20 mouse cellular contexts compared by ENCODE assay signal in the genomic region with DNA sequence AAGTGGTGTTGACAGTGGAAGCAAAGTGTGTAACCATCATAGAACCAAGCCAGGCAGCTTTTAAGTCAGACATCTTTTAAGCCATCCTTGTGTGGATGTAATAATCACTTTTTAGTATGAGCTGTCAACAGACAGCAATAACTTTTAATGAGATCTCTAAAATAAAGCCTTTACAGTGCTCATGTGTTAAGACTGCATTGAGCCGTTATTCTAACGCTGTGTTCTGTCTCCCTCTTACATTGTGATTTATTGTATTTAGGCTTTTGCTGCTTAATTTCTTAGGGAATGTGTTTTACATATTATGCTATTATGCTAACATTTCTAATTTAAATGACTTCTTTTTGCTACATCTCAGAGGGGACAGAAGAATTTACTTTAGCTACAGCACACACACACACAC.
"Had no signal": no experiment of that assay in that cellular context is flagged by ENCODE, and none has a peak within 500 bp of the region (broad histone marks: within the 10 kb centered on the region; RNA-seq: fewer than 3 reads in every experiment).

No protein-coding gene starts in this region.

- H3K27me3 ChIP-seq: liver, embryonic 13.5 days; liver, embryonic 15.5 days; lung, embryonic 15.5 days; megakaryocyte, embryonic 14.5 days; midbrain, embryonic 13.5 days; midbrain, embryonic 15.5 days; neural tube, embryonic 13.5 days; stomach, embryonic 15.5 days had no signal

- H3K9ac ChIP-seq: liver, embryonic 13.5 days; liver, embryonic 15.5 days; liver, postnatal 0 days; lung, embryonic 15.5 days; midbrain, embryonic 13.5 days; midbrain, embryonic 15.5 days; neural tube, embryonic 13.5 days; stomach, embryonic 15.5 days had no signal

- H3K36me3 ChIP-seq: liver, embryonic 13.5 days; liver, embryonic 15.5 days; lung, embryonic 15.5 days; midbrain, embryonic 13.5 days; midbrain, embryonic 15.5 days; neural tube, embryonic 13.5 days; stomach, embryonic 15.5 days had no signal

- H3K4me2 ChIP-seq: liver, embryonic 13.5 days; liver, embryonic 15.5 days; lung, embryonic 15.5 days; midbrain, embryonic 11.5 days; midbrain, embryonic 13.5 days; midbrain, embryonic 15.5 days; neural tube, embryonic 13.5 days; stomach, embryonic 15.5 days had no signal

- H3K27ac ChIP-seq: liver, embryonic 13.5 days; liver, embryonic 15.5 days; lung, embryonic 15.5 days; macrophage; midbrain, embryonic 13.5 days; midbrain, embryonic 15.5 days; neural tube, embryonic 13.5 days; stomach, embryonic 15.5 days had no signal

- H3K4me1 ChIP-seq: liver, embryonic 13.5 days; liver, embryonic 15.5 days; midbrain, embryonic 13.5 days; midbrain, embryonic 15.5 days; neural tube, embryonic 13.5 days; stomach, embryonic 15.5 days had no signal

- H3K4me3 ChIP-seq: liver, embryonic 13.5 days; liver, embryonic 15.5 days; lung, embryonic 15.5 days; megakaryocyte, embryonic 14.5 days; midbrain, embryonic 13.5 days; midbrain, embryonic 15.5 days; neural tube, embryonic 13.5 days; stomach, embryonic 15.5 days had no signal

- ATAC-seq: liver, postnatal 0 days; lung, postnatal 0 days; midbrain, embryonic 13.5 days; midbrain, embryonic 15.5 days had no signal

- DNase-seq: liver, embryonic 13.5 days; liver, postnatal 0 days; lung, adult 2 months; lung, postnatal 14 days; lung, postnatal 36 days; retina, postnatal 1 day; right cerebral cortex, adult 18-20 months; thymus, adult 2 months; thymus, postnatal 25 days; thymus, postnatal 4 days had no signal

- H3K9me3 ChIP-seq: liver, embryonic 13.5 days; liver, embryonic 15.5 days; lung, embryonic 15.5 days; megakaryocyte, embryonic 14.5 days; midbrain, embryonic 13.5 days; midbrain, embryonic 15.5 days; neural tube, embryonic 13.5 days; stomach, embryonic 15.5 days had no signal
